Mouse (Mus musculus) small intestine, adult 10 weeks (tissue): Measurements from ENCODE around the gene Ptger4. TPM values are rescaled to one million over a fixed set of nuclear protein-coding genes. Genes with fewer than 3 reads are reported as not detected.

Source experiments
- polyA plus RNA-seq: library from polyadenylated mRNA; stranded (reverse); fragments of 350-450 nt; fragmentation: Illumina TruSeq; extraction: RNeasy Lipid Tissue Mini Kit (QIAGEN cat#74804); gene quantifications from one replicate; pipeline ENCODE4 v1.2.3, GENCODE M21; 2014; ENCODE audit warnings: low replicate concordance

Gene Ptger4
- polyA plus RNA-seq: 22.0 TPM

GRCm38 (mm10) chr15:5243959-5244905 is at the start of gene Ptger4:
TSS of gene Ptger4 (minus strand) at chr15:5244187.

GRCm38 (mm10) chr15:5185366-5186292 is 58.4 kb downstream of the Ptger4 start, which contains the start of gene Ttc33:
TSS of gene Ttc33 (plus strand) at chr15:5185525.

Other genes starting within 250 kb of the Ptger4 start
- 1.2 TPM for gene C7, start 180.4 kb downstream of the Ptger4 start, polyA plus RNA-seq
- 10.5 TPM for gene Card6, start 135.6 kb downstream of the Ptger4 start, polyA plus RNA-seq
- gene Rpl37, start 127.5 kb downstream of the Ptger4 start, polyA plus RNA-seq: 6.1 TPM
- gene Prkaa1, start 100.3 kb downstream of the Ptger4 start, polyA plus RNA-seq: 51.6 TPM
- 37.5 TPM for gene Ttc33, start 58.7 kb downstream of the Ptger4 start, polyA plus RNA-seq